Mouse (Mus musculus) heart, adult 2 months (tissue): ENCODE results near the gene Fam19a3. TPM values are rescaled to one million over a fixed set of nuclear protein-coding genes. Genes with fewer than 3 reads are reported as not detected.

Source experiments
- DNase-seq, 2 experiments: peaks; one replicate each; pipeline ENCODE4 v3.0.0; 2021
- H3K27ac ChIP-seq: fragments of 200-600 bp; 2 replicates; pipeline ENCODE4 v1.8.1; 2022
- H3K27me3 ChIP-seq: fragments of 200-500 bp; 2 replicates; pipeline ENCODE4 v1.6.1; 2012; ENCODE audit warnings: mild to moderate bottlenecking, low read length, inconsistent platforms, mixed read lengths; ENCODE audit not compliant: control insufficient read depth, insufficient read depth
- H3K36me3 ChIP-seq: fragments of 200-500 bp; 2 replicates; pipeline ENCODE4 v1.6.1; 2012; ENCODE audit warnings: low read length, inconsistent platforms; ENCODE audit not compliant: control insufficient read depth, insufficient read depth
- H3K4me1 ChIP-seq: fragments of 200-500 bp; 2 replicates; pipeline ENCODE4 v1.6.1; 2011; ENCODE audit warnings: low read length; ENCODE audit not compliant: control insufficient read depth, insufficient read depth
- H3K4me3 ChIP-seq: fragments of 200-600 bp; 2 replicates; pipeline ENCODE4 v1.8.1; 2022
- H3K79me2 ChIP-seq: fragments of 200-500 bp; replicated peaks from 2 replicates; pipeline ENCODE4 v1.6.1; 2012; ENCODE audit warnings: mild to moderate bottlenecking, inconsistent platforms, low read length, moderate library complexity, mixed read lengths; ENCODE audit not compliant: control insufficient read depth, insufficient read depth
- H3K9ac ChIP-seq: fragments of 200-500 bp; 2 replicates; pipeline ENCODE4 v1.6.1; 2012; ENCODE audit warnings: low read depth, mild to moderate bottlenecking, control low read depth, inconsistent platforms, low read length, mixed read lengths
- CTCF ChIP-seq: fragments of 200-600 bp; IDR thresholded peaks from 2 replicates; pipeline ENCODE4 v1.8.1; 2022; ENCODE audit warnings: antibody characterized with exemption, mild to moderate bottlenecking, moderate library complexity
- EP300 ChIP-seq: fragments of 200-500 bp; IDR thresholded peaks from 2 replicates; pipeline ENCODE4 v1.6.1; 2011; ENCODE audit warnings: low read depth, low read length, control low read depth; ENCODE audit not compliant: insufficient read depth
- POLR2A ChIP-seq: fragments of 200-500 bp; IDR thresholded peaks from 2 replicates; pipeline ENCODE4 v1.6.1; 2011; ENCODE audit warnings: mild to moderate bottlenecking, low read depth, low read length, control low read depth; ENCODE audit not compliant: insufficient read depth
- WGBS: fragments of 180-500 bp; shearing (Covaris S2); methylation state at CpG from one replicate; pipeline ENCODE4 v1.1.7; 2018; 5-methylcytosine and 5-hydroxymethylcytosine counted together
- intact Hi-C: fragments of 180-260 bp; cut with DNase I; formaldehyde crosslinking; loops from one replicate; pipeline ENCODE4 v1.15.1; 2025
- long read RNA-seq: library from polyadenylated mRNA; stranded (forward); transcript quantifications from one replicate; pipeline ENCODE4 v2.0.0, GENCODE M21; 2021
- polyA plus RNA-seq: library from polyadenylated mRNA; depleted of rRNA; stranded (reverse); fragments of >200 nt; gene quantifications from 2 replicates; pipeline ENCODE4 v1.2.3, GENCODE M21; 2012; rRNA removed
- total RNA-seq, 2 experiments: library from RNA; stranded (reverse); gene quantifications; 2 replicates each; pipeline ENCODE4 v1.2.3; 2021

Gene Fam19a3
- total RNA-seq (1 to 10 TPM; 1.2 to 1.4 TPM), polyA plus RNA-seq (2.4 and 3.4 TPM in 2 replicates)
- long read RNA-seq = 0 reads

- Histone ChIP-seq H3K36me3 (no peaks in the 10 kb centered on the region), H3K4me1 (peaks cover 7% of the 10 kb centered on the region), H3K27ac (peak within 1 kb of the TSS; percentile 93), H3K79me2 (no peaks in the 10 kb centered on the region), H3K4me3 (peak within 1 kb of the TSS; percentile 89), H3K9ac (peak within 1 kb of the TSS; percentile 84), H3K27me3 (peaks cover 2% of the 10 kb centered on the region; the same call in 1 of the 2 replicates)
- peak; percentile 70 to 79 for DNase-seq
- 1% methylated on average over 26 of the region's 26 CpGs for WGBS
- intact Hi-C loops = loop anchor here (2.0 to 5.0 kb wide), 3 partner anchors 67 to 269 kb away; partner anchors contain the start of genes Capza1, Lrig2 and St7l
- TF ChIP-seq CTCF (no peak), EP300 (0 out of 2 replicates have a peak, but pooled peaks have one; percentile 36), POLR2A (peak; percentile 24; the same call in 1 of the 2 replicates)
Observed at GRCm38 (mm10) chr3:104781471-104781903, at the start of gene Fam19a3. Gene Fam19a3, minus strand, starts transcription at chr3:104781840.

- DNase-seq = no peak
- TF ChIP-seq EP300 (no peak), CTCF (no peak)
- H3K27ac ChIP-seq = no peak overlapping the region
- H3K27me3 ChIP-seq = no peaks in the 10 kb centered on the region
- intact Hi-C loops = no loop called here
- H3K36me3 ChIP-seq = peaks cover 8% of the 10 kb centered on the region
- 88% methylated on average over 3 of the region's 3 CpGs for WGBS
- H3K4me3 ChIP-seq = no peak overlapping the region
- H3K79me2 ChIP-seq = no peaks in the 10 kb centered on the region
- H3K9ac ChIP-seq = no peak overlapping the region
- H3K4me1 ChIP-seq = peaks cover 1% of the 10 kb centered on the region
Observed at GRCm38 (mm10) chr3:104822413-104822812, 40.8 kb upstream of the Fam19a3 start.

- no peak for DNase-seq
- intact Hi-C loops = no loop called here
- Histone ChIP-seq H3K27me3 (no peaks in the 10 kb centered on the region), H3K4me3 (no peak overlapping the region), H3K27ac (no peak overlapping the region), H3K4me1 (peaks cover 1% of the 10 kb centered on the region), H3K9ac (no peak overlapping the region), H3K79me2 (no peaks in the 10 kb centered on the region; the same call in 1 of the 2 replicates), H3K36me3 (peaks cover 11% of the 10 kb centered on the region)
- 47% methylated on average over 1 of the region's 1 CpGs for WGBS
- TF ChIP-seq EP300 (no peak), CTCF (no peak), POLR2A (no peak)
Observed at GRCm38 (mm10) chr3:104820426-104820825, 38.8 kb upstream of the Fam19a3 start.

- no peak for TF ChIP-seq CTCF
- Histone ChIP-seq H3K27me3 (no peaks in the 10 kb centered on the region), H3K36me3 (peaks cover 11% of the 10 kb centered on the region), H3K4me3 (peak overlapping the region; percentile 94), H3K79me2 (no peaks in the 10 kb centered on the region; the same call in 1 of the 2 replicates), H3K27ac (peak overlapping the region; percentile 89), H3K4me1 (peaks cover 1% of the 10 kb centered on the region), H3K9ac (peak overlapping the region; percentile 94)
- intact Hi-C loops = loop anchor here (1.0 kb wide), 2 partner anchors 30 to 46 kb away; partner anchors contain the start of genes Capza1, Rhoc and St7l
- WGBS = 1% methylated on average over 3 of the region's 3 CpGs
- no peak for DNase-seq
Observed at GRCm38 (mm10) chr3:104818749-104819134, 37.1 kb upstream of the Fam19a3 start.

GRCm38 (mm10) chr3:104817991-104818748, 36.5 kb upstream of the Fam19a3 start, which contains the start of gene Mov10:
Gene Mov10, minus strand, starts transcription at chr3:104818563.
- Histone ChIP-seq H3K4me1 (peaks cover 1% of the 10 kb centered on the region), H3K27me3 (no peaks in the 10 kb centered on the region), H3K9ac (peak within 1 kb of the TSS; percentile 94), H3K4me3 (peak within 1 kb of the TSS; percentile 94), H3K27ac (peak within 1 kb of the TSS; percentile 89), H3K36me3 (peaks cover 11% of the 10 kb centered on the region), H3K79me2 (no peaks in the 10 kb centered on the region; the same call in 1 of the 2 replicates)
- under 1% methylated on average over 40 of the region's 40 CpGs for WGBS
- TF ChIP-seq CTCF (no peak; the same call in 1 of the 2 replicates), POLR2A (peak; percentile 27; the same call in 1 of the 2 replicates), EP300 (no peak)
- intact Hi-C loops = loop anchor here (1.0 to 2.0 kb wide), 3 partner anchors 23 to 46 kb away; partner anchors contain the start of genes Capza1, Rhoc and St7l
- DNase-seq = peak; percentile 74 to 80

- no peaks in the 10 kb centered on the region for H3K27me3 ChIP-seq
- intact Hi-C loops = loop anchor here (2.0 kb wide), 1 partner anchor 23 kb away; no protein-coding TSS in a partner anchor
- peak overlapping the region; percentile 94 for H3K4me3 ChIP-seq
- WGBS = under 1% methylated on average over 46 of the region's 46 CpGs
- DNase-seq = peak; percentile 79 to 81
- H3K36me3 ChIP-seq = peaks cover 11% of the 10 kb centered on the region
- H3K27ac ChIP-seq = peak overlapping the region; percentile 89
- H3K79me2 ChIP-seq = no peaks in the 10 kb centered on the region; the same call in 1 of the 2 replicates
- peak overlapping the region; percentile 94 for H3K9ac ChIP-seq
- TF ChIP-seq CTCF (peak; percentile 24; the same call in 1 of the 2 replicates), EP300 (no peak), POLR2A (0 out of 2 replicates have a peak, but pooled peaks have one; percentile 20)
- H3K4me1 ChIP-seq = peaks cover 1% of the 10 kb centered on the region
Observed at GRCm38 (mm10) chr3:104817481-104817990, 35.9 kb upstream of the Fam19a3 start.
